Mouse (Mus musculus): ENCODE results near the gene Ly6g6e. TPM values are rescaled to one million over a fixed set of nuclear protein-coding genes. Genes with fewer than 3 reads are reported as not detected.

Gene Ly6g6e
- polyA plus RNA-seq, 1 experiment, result not detected

GRCm38 (mm10) chr17:35092403-35093198 lies 15.9 kb downstream of the Ly6g6e start:
- peaks cover 49% of the 10 kb centered on the region for H3K4me1 ChIP-seq (ENCODE audit: control insufficient read depth)
- no peaks in the 10 kb centered on the region for H3K9me3 ChIP-seq (ENCODE audit: control insufficient read depth, low read length)
- no peak overlapping the region for H3K4me3 ChIP-seq (replicated peaks)
- no peaks in the 10 kb centered on the region for H3K27me3 ChIP-seq (ENCODE audit: control insufficient read depth)
- no peak for TF ChIP-seq TAL1 (IDR thresholded peaks at IDR 0.05; ENCODE audit: low read length)
- no peak for TF ChIP-seq GATA1 (IDR thresholded peaks at IDR 0.05; ENCODE audit: low read length)
- H3K36me3 ChIP-seq (ENCODE audit: control insufficient read depth), result peaks cover 75% of the 10 kb centered on the region

- no peaks in the 10 kb centered on the region for H3K9me3 ChIP-seq (ENCODE audit: control insufficient read depth, low read length)
- H3K4me3 ChIP-seq (replicated peaks), result no peak overlapping the region
- no peaks in the 10 kb centered on the region for H3K27me3 ChIP-seq (ENCODE audit: control insufficient read depth)
- TF ChIP-seq TAL1 (IDR thresholded peaks at IDR 0.05; ENCODE audit: low read length) (no peak), GATA1 (IDR thresholded peaks at IDR 0.05; ENCODE audit: low read length) (no peak)
- peaks cover 45% of the 10 kb centered on the region for H3K4me1 ChIP-seq (ENCODE audit: control insufficient read depth)
- H3K36me3 ChIP-seq (ENCODE audit: control insufficient read depth), result peaks cover 96% of the 10 kb centered on the region
Measured at GRCm38 (mm10) chr17:35094475-35095365, 18.0 kb downstream of the Ly6g6e start.

DNA sequence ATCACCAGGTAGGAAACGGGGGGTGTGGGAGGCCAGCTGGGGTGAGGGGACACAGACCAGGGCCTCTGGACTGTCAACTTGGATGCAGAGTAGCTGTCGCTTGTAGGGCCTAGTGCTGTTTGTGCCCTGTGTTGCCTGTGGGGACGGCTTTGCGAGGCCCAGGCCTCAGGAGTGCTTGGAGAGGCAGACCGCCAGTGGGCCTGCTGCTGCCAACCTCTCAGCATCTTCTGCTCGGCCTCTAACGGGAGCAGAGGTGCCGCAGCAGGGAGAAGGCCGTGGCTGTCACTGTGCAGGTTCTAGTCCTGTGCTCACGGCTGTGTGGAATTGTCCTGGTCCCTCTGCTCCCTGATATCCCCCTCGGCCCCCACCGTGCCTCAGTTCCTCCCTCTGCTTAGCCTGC lies 19.9 kb downstream of the Ly6g6e start:
- peaks cover 39% of the 10 kb centered on the region for H3K4me1 ChIP-seq (ENCODE audit: control insufficient read depth)
- TF ChIP-seq TAL1 (IDR thresholded peaks at IDR 0.05; ENCODE audit: low read length) (no peak), GATA1 (IDR thresholded peaks at IDR 0.05; ENCODE audit: low read length) (no peak)
- peaks cover 99% of the 10 kb centered on the region for H3K36me3 ChIP-seq (ENCODE audit: control insufficient read depth)
- H3K27me3 ChIP-seq (ENCODE audit: control insufficient read depth), result no peaks in the 10 kb centered on the region
- H3K9me3 ChIP-seq (ENCODE audit: control insufficient read depth, low read length), result no peaks in the 10 kb centered on the region
- no peak overlapping the region for H3K4me3 ChIP-seq (replicated peaks)

DNA sequence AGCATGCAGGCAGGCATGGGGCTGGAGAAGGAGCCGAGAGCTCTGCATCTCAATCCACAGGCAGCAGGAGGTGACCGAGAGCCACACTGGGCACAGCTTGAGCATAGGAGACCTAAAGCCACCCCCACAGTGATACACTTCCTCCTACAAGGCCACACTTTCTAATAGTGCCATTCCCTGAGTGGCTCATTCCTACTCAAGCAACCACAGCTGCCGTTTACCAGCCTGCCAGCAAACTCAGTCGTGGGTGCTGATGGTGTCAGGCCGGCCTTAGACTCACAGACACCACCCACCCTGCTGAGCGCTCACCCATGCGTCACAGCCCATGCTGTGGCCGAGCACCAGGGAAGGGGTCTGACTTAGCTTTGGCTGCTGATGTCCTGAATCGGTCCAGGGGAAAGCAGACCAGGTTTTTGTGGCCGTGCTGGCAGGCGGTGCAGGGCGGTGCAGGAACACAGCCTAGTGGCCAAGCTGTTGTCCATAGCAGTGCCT lies 20.5 kb downstream of the Ly6g6e start:
- Histone ChIP-seq H3K27me3 (ENCODE audit: control insufficient read depth) (no peaks in the 10 kb centered on the region), H3K9me3 (ENCODE audit: control insufficient read depth, low read length) (no peaks in the 10 kb centered on the region), H3K36me3 (ENCODE audit: control insufficient read depth) (peaks cover 99% of the 10 kb centered on the region), H3K4me3 (replicated peaks) (no peak overlapping the region), H3K4me1 (ENCODE audit: control insufficient read depth) (peaks cover 41% of the 10 kb centered on the region)
- TF ChIP-seq TAL1 (IDR thresholded peaks at IDR 0.05; ENCODE audit: low read length) (no peak), GATA1 (IDR thresholded peaks at IDR 0.05; ENCODE audit: low read length) (no peak)

GRCm38 (mm10) chr17:35100196-35100765 lies 23.6 kb downstream of the Ly6g6e start:
- no peaks in the 10 kb centered on the region for H3K9me3 ChIP-seq (ENCODE audit: control insufficient read depth, low read length)
- H3K4me1 ChIP-seq (ENCODE audit: control insufficient read depth), result peaks cover 65% of the 10 kb centered on the region
- H3K4me3 ChIP-seq (replicated peaks), result no peak overlapping the region
- peaks cover 96% of the 10 kb centered on the region for H3K36me3 ChIP-seq (ENCODE audit: control insufficient read depth)
- no peaks in the 10 kb centered on the region for H3K27me3 ChIP-seq (ENCODE audit: control insufficient read depth)
- TF ChIP-seq TAL1 (IDR thresholded peaks at IDR 0.05; ENCODE audit: low read length) (no peak), GATA1 (IDR thresholded peaks at IDR 0.05; ENCODE audit: low read length) (no peak)

GRCm38 (mm10) chr17:35101161-35101560 lies 24.5 kb downstream of the Ly6g6e start:
- Histone ChIP-seq H3K9me3 (ENCODE audit: control insufficient read depth, low read length) (no peaks in the 10 kb centered on the region), H3K36me3 (ENCODE audit: control insufficient read depth) (peaks cover 88% of the 10 kb centered on the region), H3K4me1 (ENCODE audit: control insufficient read depth) (peaks cover 72% of the 10 kb centered on the region), H3K4me3 (replicated peaks) (no peak overlapping the region), H3K27me3 (ENCODE audit: control insufficient read depth) (no peaks in the 10 kb centered on the region)
- no peak for TF ChIP-seq TAL1 (IDR thresholded peaks at IDR 0.05; ENCODE audit: low read length)
- TF ChIP-seq GATA1 (IDR thresholded peaks at IDR 0.05; ENCODE audit: low read length), result no peak

- TF ChIP-seq GATA1 (IDR thresholded peaks at IDR 0.05; ENCODE audit: low read length), result no peak
- no peak for TF ChIP-seq TAL1 (IDR thresholded peaks at IDR 0.05; ENCODE audit: low read length)
- peaks cover 76% of the 10 kb centered on the region for H3K36me3 ChIP-seq (ENCODE audit: control insufficient read depth)
- no peaks in the 10 kb centered on the region for H3K9me3 ChIP-seq (ENCODE audit: control insufficient read depth, low read length)
- no peaks in the 10 kb centered on the region for H3K27me3 ChIP-seq (ENCODE audit: control insufficient read depth)
- peaks cover 63% of the 10 kb centered on the region for H3K4me1 ChIP-seq (ENCODE audit: control insufficient read depth)
- no peak overlapping the region for H3K4me3 ChIP-seq (replicated peaks)
Measured at GRCm38 (mm10) chr17:35102299-35102698, 25.6 kb downstream of the Ly6g6e start.

- Histone ChIP-seq H3K4me1 (ENCODE audit: control insufficient read depth) (peaks cover 61% of the 10 kb centered on the region), H3K4me3 (replicated peaks) (no peak overlapping the region), H3K36me3 (ENCODE audit: control insufficient read depth) (peaks cover 67% of the 10 kb centered on the region), H3K27me3 (ENCODE audit: control insufficient read depth) (no peaks in the 10 kb centered on the region), H3K9me3 (ENCODE audit: control insufficient read depth, low read length) (no peaks in the 10 kb centered on the region)
- TF ChIP-seq TAL1 (IDR thresholded peaks at IDR 0.05; ENCODE audit: low read length), result no peak
- no peak for TF ChIP-seq GATA1 (IDR thresholded peaks at IDR 0.05; ENCODE audit: low read length)
Measured at GRCm38 (mm10) chr17:35103221-35103690, 26.6 kb downstream of the Ly6g6e start.
